Mouse (Mus musculus) cerebellum, adult 2 months (tissue): ENCODE measurements at regions not wholly inside any gene's neighbourhood (a gene's known extent, or its start where the extent isn't known, plus 50 kb on each side); places are given as distances from the start of the nearest gene placed in this dataset.
A peak's percentile ranks its signal among the peaks of the same experiment; 100 is the strongest.

ENCODE experiments used
- CTCF ChIP-seq: fragments of 200-500 bp; IDR thresholded peaks from 2 replicates; pipeline ENCODE4 v1.5.1; 2011; ENCODE audit warnings: low read depth, mild to moderate bottlenecking, control low read depth, low read length, moderate library complexity, borderline replicate concordance; ENCODE audit not compliant: insufficient read depth
- POLR2A ChIP-seq: fragments of 200-500 bp; IDR thresholded peaks from 2 replicates; pipeline ENCODE4 v1.6.1; 2011; ENCODE audit warnings: low read length, control low read depth, borderline replicate concordance; ENCODE audit not compliant: insufficient read depth

DNA sequence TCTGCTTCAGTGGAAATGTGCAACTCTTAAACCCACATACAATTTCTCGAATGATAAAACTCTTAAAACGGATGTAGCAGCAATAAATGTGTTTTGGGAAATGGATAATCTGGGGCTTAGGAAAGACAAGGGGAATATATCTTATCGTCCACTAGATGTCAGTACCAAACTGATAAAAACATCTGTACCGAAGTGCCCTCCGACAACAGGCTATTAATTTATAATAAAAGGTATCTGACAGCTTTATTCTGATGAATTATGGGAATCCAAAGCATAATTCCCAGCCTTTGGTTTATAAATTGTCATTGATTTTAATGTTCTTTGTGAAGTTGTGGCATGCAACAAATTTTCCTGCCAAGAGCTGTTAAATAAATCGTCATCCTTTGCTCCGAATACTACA is 153.4 kb downstream of the Etnk1 start:
- TF ChIP-seq CTCF (peak; percentile 43), POLR2A (no peak)
